Mouse (Mus musculus): ENCODE results near the gene Clcnka. TPM values are rescaled to one million over a fixed set of nuclear protein-coding genes. Genes with fewer than 3 reads are reported as not detected.

Gene Clcnka
- polyA plus RNA-seq, 1 experiment from 2014 or later: not detected

- Histone ChIP-seq H3K4me1 (ENCODE audit: control insufficient read depth, insufficient read depth, low read length) (no peaks in the 10 kb centered on the region), H3K4me2 (ENCODE audit: low read length) (no peak overlapping the region), H3K4me3 (ENCODE audit: low read depth, low read length) (no peak overlapping the region), H3K9me3 (replicated peaks; ENCODE audit: control insufficient read depth, low read length) (no peaks in the 10 kb centered on the region), H3K36me3 (ENCODE audit: control insufficient read depth, insufficient read depth, low read length) (no peaks in the 10 kb centered on the region), H3K27ac (ENCODE audit: low read depth, low read length) (no peak overlapping the region), H3K27me3 (replicated peaks; ENCODE audit: control insufficient read depth, insufficient read depth, low read length) (no peaks in the 10 kb centered on the region), H3K9ac (ENCODE audit: low read length) (no peak overlapping the region)
- WGBS: 71% methylated on average over 7 of the region's 7 CpGs
- ATAC-seq (no peak), DNase-seq (ENCODE audit: low spot score) (no peak)
These were observed 46.6 kb downstream of the Clcnka start for GRCm38 (mm10) chr4:141351972-141352371.

GRCm38 (mm10) chr4:141350015-141350414, 48.5 kb downstream of the Clcnka start:
- no peak for DNase-seq (ENCODE audit: low spot score)
- no peaks in the 10 kb centered on the region for H3K9me3 ChIP-seq (replicated peaks; ENCODE audit: control insufficient read depth, low read length)
- no peaks in the 10 kb centered on the region for H3K4me1 ChIP-seq (ENCODE audit: control insufficient read depth, insufficient read depth, low read length)
- 88% methylated on average over 12 of the region's 12 CpGs for WGBS
- no peak overlapping the region for H3K4me3 ChIP-seq (ENCODE audit: low read depth, low read length)
- H3K36me3 ChIP-seq (ENCODE audit: control insufficient read depth, insufficient read depth, low read length): no peaks in the 10 kb centered on the region
- no peak overlapping the region for H3K27ac ChIP-seq (ENCODE audit: low read depth, low read length)
- H3K4me2 ChIP-seq (ENCODE audit: low read length): no peak overlapping the region
- ATAC-seq: no peak
- H3K9ac ChIP-seq (ENCODE audit: low read length): no peak overlapping the region
- no peaks in the 10 kb centered on the region for H3K27me3 ChIP-seq (replicated peaks; ENCODE audit: control insufficient read depth, insufficient read depth, low read length)

- no peak overlapping the region for H3K9ac ChIP-seq (ENCODE audit: low read length)
- H3K9me3 ChIP-seq (replicated peaks; ENCODE audit: control insufficient read depth, low read length): no peaks in the 10 kb centered on the region
- H3K4me2 ChIP-seq (ENCODE audit: low read length): no peak overlapping the region
- H3K27ac ChIP-seq (ENCODE audit: low read depth, low read length): no peak overlapping the region
- H3K36me3 ChIP-seq (ENCODE audit: control insufficient read depth, insufficient read depth, low read length): no peaks in the 10 kb centered on the region
- H3K4me3 ChIP-seq (ENCODE audit: low read depth, low read length): no peak overlapping the region
- no peak for DNase-seq (ENCODE audit: low spot score)
- ATAC-seq: no peak
- H3K27me3 ChIP-seq (replicated peaks; ENCODE audit: control insufficient read depth, insufficient read depth, low read length): no peaks in the 10 kb centered on the region
- no peaks in the 10 kb centered on the region for H3K4me1 ChIP-seq (ENCODE audit: control insufficient read depth, insufficient read depth, low read length)
- WGBS: 74% methylated on average over 11 of the region's 11 CpGs
These were observed 49.9 kb downstream of the Clcnka start for GRCm38 (mm10) chr4:141348616-141349015.

GRCm38 (mm10) chr4:141347365-141347797, 51.1 kb downstream of the Clcnka start:
- H3K36me3 ChIP-seq (ENCODE audit: control insufficient read depth, insufficient read depth, low read length): no peaks in the 10 kb centered on the region
- H3K4me2 ChIP-seq (ENCODE audit: low read length): no peak overlapping the region
- H3K4me3 ChIP-seq (ENCODE audit: low read depth, low read length): no peak overlapping the region
- H3K4me1 ChIP-seq (ENCODE audit: control insufficient read depth, insufficient read depth, low read length): no peaks in the 10 kb centered on the region
- no peak overlapping the region for H3K9ac ChIP-seq (ENCODE audit: low read length)
- ATAC-seq (no peak), DNase-seq (ENCODE audit: low spot score) (no peak)
- 74% methylated on average over 8 of the region's 8 CpGs for WGBS
- H3K27ac ChIP-seq (ENCODE audit: low read depth, low read length): no peak overlapping the region
- H3K9me3 ChIP-seq (replicated peaks; ENCODE audit: control insufficient read depth, low read length): no peaks in the 10 kb centered on the region
- H3K27me3 ChIP-seq (replicated peaks; ENCODE audit: control insufficient read depth, insufficient read depth, low read length): no peaks in the 10 kb centered on the region

GRCm38 (mm10) chr4:141345219-141345618, 53.3 kb downstream of the Clcnka start:
- no peak for DNase-seq (ENCODE audit: low spot score)
- Histone ChIP-seq H3K4me2 (ENCODE audit: low read length) (no peak overlapping the region), H3K9me3 (replicated peaks; ENCODE audit: control insufficient read depth, low read length) (no peaks in the 10 kb centered on the region), H3K27ac (ENCODE audit: low read depth, low read length) (no peak overlapping the region), H3K27me3 (replicated peaks; ENCODE audit: control insufficient read depth, insufficient read depth, low read length) (no peaks in the 10 kb centered on the region), H3K4me1 (ENCODE audit: control insufficient read depth, insufficient read depth, low read length) (no peaks in the 10 kb centered on the region), H3K36me3 (ENCODE audit: control insufficient read depth, insufficient read depth, low read length) (no peaks in the 10 kb centered on the region), H3K4me3 (ENCODE audit: low read depth, low read length) (no peak overlapping the region), H3K9ac (ENCODE audit: low read length) (no peak overlapping the region)
- WGBS: 94% methylated on average over 12 of the region's 12 CpGs
- no peak for ATAC-seq

GRCm38 (mm10) chr4:141343515-141343914, 55.0 kb downstream of the Clcnka start:
- DNase-seq (ENCODE audit: low spot score) (no peak), ATAC-seq (no peak)
- no peak overlapping the region for H3K4me3 ChIP-seq (ENCODE audit: low read depth, low read length)
- no peaks in the 10 kb centered on the region for H3K9me3 ChIP-seq (replicated peaks; ENCODE audit: control insufficient read depth, low read length)
- no peaks in the 10 kb centered on the region for H3K27me3 ChIP-seq (replicated peaks; ENCODE audit: control insufficient read depth, insufficient read depth, low read length)
- H3K4me1 ChIP-seq (ENCODE audit: control insufficient read depth, insufficient read depth, low read length): no peaks in the 10 kb centered on the region
- WGBS: 61% methylated on average over 7 of the region's 7 CpGs
- no peak overlapping the region for H3K27ac ChIP-seq (ENCODE audit: low read depth, low read length)
- H3K4me2 ChIP-seq (ENCODE audit: low read length): no peak overlapping the region
- no peak overlapping the region for H3K9ac ChIP-seq (ENCODE audit: low read length)
- no peaks in the 10 kb centered on the region for H3K36me3 ChIP-seq (ENCODE audit: control insufficient read depth, insufficient read depth, low read length)

GRCm38 (mm10) chr4:141341477-141341876, 57.0 kb downstream of the Clcnka start:
- H3K36me3 ChIP-seq (ENCODE audit: control insufficient read depth, insufficient read depth, low read length): no peaks in the 10 kb centered on the region
- H3K27ac ChIP-seq (ENCODE audit: low read depth, low read length): no peak overlapping the region
- no peak overlapping the region for H3K9ac ChIP-seq (ENCODE audit: low read length)
- WGBS: 50% methylated on average over 7 of the region's 7 CpGs
- no peak for DNase-seq (ENCODE audit: low spot score)
- no peak overlapping the region for H3K4me2 ChIP-seq (ENCODE audit: low read length)
- no peaks in the 10 kb centered on the region for H3K27me3 ChIP-seq (replicated peaks; ENCODE audit: control insufficient read depth, insufficient read depth, low read length)
- no peak overlapping the region for H3K4me3 ChIP-seq (ENCODE audit: low read depth, low read length)
- no peak for ATAC-seq
- no peaks in the 10 kb centered on the region for H3K9me3 ChIP-seq (replicated peaks; ENCODE audit: control insufficient read depth, low read length)
- no peaks in the 10 kb centered on the region for H3K4me1 ChIP-seq (ENCODE audit: control insufficient read depth, insufficient read depth, low read length)

GRCm38 (mm10) chr4:141338853-141339252, 59.7 kb downstream of the Clcnka start:
- H3K27me3 ChIP-seq (replicated peaks; ENCODE audit: control insufficient read depth, insufficient read depth, low read length): no peaks in the 10 kb centered on the region
- 29% methylated on average over 1 of the region's 1 CpGs for WGBS
- DNase-seq (ENCODE audit: low spot score): no peak
- H3K27ac ChIP-seq (ENCODE audit: low read depth, low read length): no peak overlapping the region
- no peak overlapping the region for H3K4me2 ChIP-seq (ENCODE audit: low read length)
- peaks cover 3% of the 10 kb centered on the region; the same call in 1 of the 2 replicates for H3K4me1 ChIP-seq (ENCODE audit: control insufficient read depth, insufficient read depth, low read length)
- H3K9me3 ChIP-seq (replicated peaks; ENCODE audit: control insufficient read depth, low read length): no peaks in the 10 kb centered on the region
- H3K4me3 ChIP-seq (ENCODE audit: low read depth, low read length): no peak overlapping the region
- H3K9ac ChIP-seq (ENCODE audit: low read length): no peak overlapping the region
- ATAC-seq: no peak
- H3K36me3 ChIP-seq (ENCODE audit: control insufficient read depth, insufficient read depth, low read length): no peaks in the 10 kb centered on the region

- H3K4me1 ChIP-seq (ENCODE audit: control insufficient read depth, insufficient read depth, low read length): peaks cover 3% of the 10 kb centered on the region; the same call in 1 of the 2 replicates
- H3K27ac ChIP-seq (ENCODE audit: low read depth, low read length): no peak overlapping the region
These were observed 60.5 kb downstream of the Clcnka start for GRCm38 (mm10) chr4:141337986-141338385.

More at GRCm38 (mm10) chr4:141337986-141338385, 60.5 kb downstream of the Clcnka start:
- no peaks in the 10 kb centered on the region for H3K9me3 ChIP-seq (replicated peaks; ENCODE audit: control insufficient read depth, low read length)
- 43% methylated on average over 6 of the region's 6 CpGs for WGBS
- no peaks in the 10 kb centered on the region for H3K27me3 ChIP-seq (replicated peaks; ENCODE audit: control insufficient read depth, insufficient read depth, low read length)
- H3K36me3 ChIP-seq (ENCODE audit: control insufficient read depth, insufficient read depth, low read length): no peaks in the 10 kb centered on the region
- DNase-seq (ENCODE audit: low spot score) (no peak), ATAC-seq (no peak)
- H3K9ac ChIP-seq (ENCODE audit: low read length): no peak overlapping the region
- H3K4me2 ChIP-seq (ENCODE audit: low read length): no peak overlapping the region
- no peak overlapping the region for H3K4me3 ChIP-seq (ENCODE audit: low read depth, low read length)
